Mouse (Mus musculus) liver, adult 2 months (tissue): ENCODE results near the gene Grap.

ENCODE experiments used
- CTCF ChIP-seq: fragments of 200-500 bp; IDR thresholded peaks from 2 replicates; pipeline ENCODE4 v1.5.1; 2011; ENCODE audit warnings: low read depth, low read length, control low read depth
- POLR2A ChIP-seq: fragments of 200-500 bp; IDR thresholded peaks from 2 replicates; pipeline ENCODE4 v1.6.1; 2011; ENCODE audit warnings: low read length, control low read depth; ENCODE audit not compliant: insufficient read depth; ENCODE audit errors: extremely low read depth

DNA sequence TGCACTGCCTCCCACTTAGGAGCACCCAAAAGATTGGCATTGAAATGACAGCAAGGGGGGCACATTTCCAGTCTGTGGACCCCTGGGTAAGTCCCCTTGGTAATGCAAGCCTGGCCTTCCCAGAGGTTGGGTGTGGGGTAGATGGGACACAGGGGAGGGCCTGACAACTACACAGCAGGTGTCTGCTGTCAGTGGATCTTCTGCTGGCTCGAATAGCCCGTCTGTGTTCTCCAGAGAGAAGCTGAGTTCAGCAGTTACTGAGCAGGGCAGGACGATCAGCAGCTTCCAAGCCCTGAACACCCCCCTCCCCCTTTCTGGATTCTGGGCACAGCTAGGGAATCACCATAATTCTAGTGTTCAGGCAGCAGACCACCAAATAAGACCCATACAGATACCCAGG is 66.3 kb downstream of the Grap start:
- TF ChIP-seq CTCF (no peak), POLR2A (no peak)
